Mouse (Mus musculus): ENCODE results near the gene Iqgap1. TPM values are rescaled to one million over a fixed set of nuclear protein-coding genes. Genes with fewer than 3 reads are reported as not detected.

Iqgap1 gene
- total RNA-seq (2021) = 10 to 100 TPM; 15.7 to 17.2 TPM
- long read RNA-seq, experiment 1, partial matches to known transcripts = 1 of 3 reads
- long read RNA-seq, experiment 1, other reads (novel, unspliced or antisense) = 1 of 3 reads
- long read RNA-seq, experiment 2, partial matches to known transcripts = 2 of 4 reads
- long read RNA-seq, experiment 2, other reads (novel, unspliced or antisense) = 2 of 4 reads

- intact Hi-C loops (cut with DNase I) = no loop called here
- DNase-seq = no peak
Observed at GRCm38 (mm10) chr7:80825843-80826403, at the start of gene Iqgap1. Iqgap1 (minus strand) TSS chr7:80825974.

- intact Hi-C loops (cut with DNase I) = no loop called here
- no peak for DNase-seq
Observed at GRCm38 (mm10) chr7:80873631-80874030, 47.9 kb upstream of the Iqgap1 start.

GRCm38 (mm10) chr7:80873038-80873437 is 47.3 kb upstream of the Iqgap1 start:
- DNase-seq = no peak
- intact Hi-C loops (cut with DNase I) = no loop called here

GRCm38 (mm10) chr7:80868686-80869085 is 42.9 kb upstream of the Iqgap1 start:
- intact Hi-C loops (cut with DNase I) = no loop called here
- no peak for DNase-seq

- no peak for DNase-seq
- intact Hi-C loops (cut with DNase I) = no loop called here
Observed at GRCm38 (mm10) chr7:80866514-80867147, 40.9 kb upstream of the Iqgap1 start.

GRCm38 (mm10) chr7:80865521-80865920 is 39.7 kb upstream of the Iqgap1 start:
- no peak for DNase-seq
- intact Hi-C loops (cut with DNase I) = no loop called here

GRCm38 (mm10) chr7:80864831-80865230 is 39.1 kb upstream of the Iqgap1 start:
- intact Hi-C loops (cut with DNase I) = no loop called here
- DNase-seq = no peak

GRCm38 (mm10) chr7:80864151-80864550 is 38.4 kb upstream of the Iqgap1 start:
- intact Hi-C loops (cut with DNase I) = no loop called here

GRCm38 (mm10) chr7:80863520-80863919 is 37.7 kb upstream of the Iqgap1 start:
- DNase-seq = no peak
- intact Hi-C loops (cut with DNase I) = no loop called here

More at GRCm38 (mm10) chr7:80864151-80864550, 38.4 kb upstream of the Iqgap1 start:
- no peak for DNase-seq

- DNase-seq = no peak
- intact Hi-C loops (cut with DNase I) = no loop called here
Observed at GRCm38 (mm10) chr7:80862475-80862874, 36.7 kb upstream of the Iqgap1 start.

- DNase-seq = peak; percentile 83 to 84
- intact Hi-C loops (cut with DNase I) = no loop called here
Observed at GRCm38 (mm10) chr7:80860729-80861274, 35.0 kb upstream of the Iqgap1 start, which contains the start of gene Zscan2. Zscan2 (plus strand) TSS chr7:80860920.

- intact Hi-C loops (cut with DNase I) = no loop called here
- no peak for DNase-seq
Observed at GRCm38 (mm10) chr7:80860227-80860626, 34.5 kb upstream of the Iqgap1 start.

GRCm38 (mm10) chr7:80857181-80857580 is 31.4 kb upstream of the Iqgap1 start:
- peak; percentile 68 to 73 for DNase-seq
- intact Hi-C loops (cut with DNase I) = loop anchor here (2.0 kb wide), 1 partner anchor 300 kb away; no protein-coding TSS in a partner anchor

- intact Hi-C loops (cut with DNase I) = no loop called here
Observed at GRCm38 (mm10) chr7:80855316-80855715, 29.5 kb upstream of the Iqgap1 start.

GRCm38 (mm10) chr7:80853218-80853617 is 27.4 kb upstream of the Iqgap1 start:
- intact Hi-C loops (cut with DNase I) = no loop called here
- DNase-seq = no peak

More at GRCm38 (mm10) chr7:80855316-80855715, 29.5 kb upstream of the Iqgap1 start:
- no peak for DNase-seq

- intact Hi-C loops (cut with DNase I) = no loop called here
- DNase-seq = no peak
Observed at GRCm38 (mm10) chr7:80850520-80850919, 24.7 kb upstream of the Iqgap1 start.

- DNase-seq = no peak
- intact Hi-C loops (cut with DNase I) = loop anchor here (1.0 to 10.0 kb wide), 4 partner anchors 42 to 465 kb away; partner anchors contain the start of gene Fes
Observed at GRCm38 (mm10) chr7:80849710-80850109, 23.9 kb upstream of the Iqgap1 start.

GRCm38 (mm10) chr7:80849267-80849666 is 23.5 kb upstream of the Iqgap1 start:
- DNase-seq = no peak
- intact Hi-C loops (cut with DNase I) = loop anchor here (1.0 to 10.0 kb wide), 4 partner anchors 42 to 464 kb away; partner anchors contain the start of gene Fes

GRCm38 (mm10) chr7:80846709-80847108 is 20.9 kb upstream of the Iqgap1 start:
- no peak for DNase-seq
- intact Hi-C loops (cut with DNase I) = loop anchor here (5.0 to 10.0 kb wide), 3 partner anchors 39 to 462 kb away; partner anchors contain the start of gene Fes

- intact Hi-C loops (cut with DNase I) = loop anchor here (5.0 to 10.0 kb wide), 3 partner anchors 39 to 461 kb away; partner anchors contain the start of gene Fes
- DNase-seq = no peak
Observed at GRCm38 (mm10) chr7:80846280-80846678, 20.5 kb upstream of the Iqgap1 start.

Measured in gastrocnemius, postnatal 36 days (tissue).